Mouse (Mus musculus) T-helper 2 cell (primary cell): Measurements from ENCODE around the gene Tnfrsf25.

ENCODE experiments used
- in situ Hi-C: fragments of 300-600 bp; cut with MboI, MseI; formaldehyde crosslinking; loops from one replicate; pipeline ENCODE4 v1.15.1; 2025; ENCODE audit warnings: high pct_unique_total_duplicates

Tnfrsf25 gene

GRCm38 (mm10) chr4:152115921-152116612 is at the start of gene Tnfrsf25:
Gene Tnfrsf25, plus strand, starts transcription at chr4:152115934.
- in situ Hi-C loops: no loop called here

- in situ Hi-C loops: loop anchor here (25.0 kb wide), 1 partner anchor 820 kb away; no protein-coding TSS in a partner anchor
Measured at GRCm38 (mm10) chr4:152067280-152067679, 48.5 kb upstream of the Tnfrsf25 start.

- in situ Hi-C loops: loop anchor here (25.0 kb wide), 1 partner anchor 819 kb away; no protein-coding TSS in a partner anchor
Measured at GRCm38 (mm10) chr4:152068166-152068724, 47.5 kb upstream of the Tnfrsf25 start.

GRCm38 (mm10) chr4:152069245-152069644 is 46.5 kb upstream of the Tnfrsf25 start:
- in situ Hi-C loops: loop anchor here (25.0 kb wide), 1 partner anchor 818 kb away; no protein-coding TSS in a partner anchor

- in situ Hi-C loops: loop anchor here (25.0 kb wide), 1 partner anchor 817 kb away; no protein-coding TSS in a partner anchor
Measured at GRCm38 (mm10) chr4:152070494-152071396, 45.0 kb upstream of the Tnfrsf25 start.

GRCm38 (mm10) chr4:152072121-152072601 is 43.6 kb upstream of the Tnfrsf25 start, which contains the start of gene Plekhg5:
Gene Plekhg5, plus strand, starts transcription at chr4:152072498.
- in situ Hi-C loops: loop anchor here (25.0 kb wide), 1 partner anchor 815 kb away; no protein-coding TSS in a partner anchor

- in situ Hi-C loops: loop anchor here (25.0 kb wide), 1 partner anchor 815 kb away; no protein-coding TSS in a partner anchor
Measured at GRCm38 (mm10) chr4:152072655-152073054, 43.1 kb upstream of the Tnfrsf25 start.

- in situ Hi-C loops: loop anchor here (25.0 kb wide), 1 partner anchor 814 kb away; no protein-coding TSS in a partner anchor
Measured at GRCm38 (mm10) chr4:152073715-152074114, 42.0 kb upstream of the Tnfrsf25 start.

GRCm38 (mm10) chr4:152074548-152074947 is 41.2 kb upstream of the Tnfrsf25 start:
- in situ Hi-C loops: loop anchor here (25.0 kb wide), 1 partner anchor 813 kb away; no protein-coding TSS in a partner anchor

- in situ Hi-C loops: no loop called here
Measured at GRCm38 (mm10) chr4:152077191-152077590, 38.5 kb upstream of the Tnfrsf25 start.

GRCm38 (mm10) chr4:152078105-152078530 is 37.6 kb upstream of the Tnfrsf25 start:
- in situ Hi-C loops: no loop called here

GRCm38 (mm10) chr4:152079261-152079660 is 36.5 kb upstream of the Tnfrsf25 start:
- in situ Hi-C loops: no loop called here

GRCm38 (mm10) chr4:152079931-152080330 is 35.8 kb upstream of the Tnfrsf25 start:
- in situ Hi-C loops: no loop called here

GRCm38 (mm10) chr4:152083611-152084220 is 32.0 kb upstream of the Tnfrsf25 start:
- in situ Hi-C loops: no loop called here

GRCm38 (mm10) chr4:152084616-152085015 is 31.1 kb upstream of the Tnfrsf25 start:
- in situ Hi-C loops: no loop called here

- in situ Hi-C loops: no loop called here
Measured at GRCm38 (mm10) chr4:152086505-152087210, 29.1 kb upstream of the Tnfrsf25 start.

GRCm38 (mm10) chr4:152087211-152088081 is 28.3 kb upstream of the Tnfrsf25 start:
- in situ Hi-C loops: no loop called here

GRCm38 (mm10) chr4:152088133-152088532 is 27.6 kb upstream of the Tnfrsf25 start:
- in situ Hi-C loops: no loop called here

- in situ Hi-C loops: no loop called here
Measured at GRCm38 (mm10) chr4:152088556-152089120, 27.1 kb upstream of the Tnfrsf25 start.
